Mouse (Mus musculus) cortical plate, adult 2 months (tissue): Measurements from ENCODE around the gene Hoxb5.

ENCODE experiments used
- CTCF ChIP-seq: fragments of 200-500 bp; IDR thresholded peaks from 2 replicates; pipeline ENCODE4 v1.5.1; 2011; ENCODE audit warnings: mild to moderate bottlenecking, control low read depth, low read length; ENCODE audit not compliant: insufficient read depth; ENCODE audit errors: extremely low read depth
- POLR2A ChIP-seq: fragments of 200-500 bp; IDR thresholded peaks from 2 replicates; pipeline ENCODE4 v1.6.1; 2011; ENCODE audit warnings: mild to moderate bottlenecking, low read length, control low read depth; ENCODE audit not compliant: insufficient read depth; ENCODE audit errors: extremely low read depth

GRCm38 (mm10) chr11:96263636-96264389, 39.3 kb upstream of the Hoxb5 start:
- TF ChIP-seq POLR2A (no peak), CTCF (no peak)
